8 mouse cellular contexts compared by ENCODE assay signal in the genomic region with DNA sequence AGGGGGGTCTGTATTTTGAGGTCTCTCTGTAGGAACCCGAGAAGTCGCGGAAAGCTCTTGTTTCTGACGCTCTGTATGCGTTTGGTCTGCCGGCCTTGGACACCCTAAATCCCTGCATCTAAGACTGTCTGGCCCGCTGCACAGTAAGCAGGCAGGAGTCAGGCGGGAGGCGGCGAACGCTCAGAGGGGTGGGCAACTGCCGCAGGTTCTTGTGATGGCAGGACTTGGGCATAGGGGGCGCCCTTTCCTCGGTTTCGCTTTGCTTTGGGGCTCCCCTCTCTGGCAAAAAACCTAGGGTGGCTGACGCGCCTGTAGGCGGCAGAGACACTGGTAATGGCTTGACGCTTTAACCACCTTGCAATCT. TPM values are rescaled to one million over a fixed set of nuclear protein-coding genes. Genes with fewer than 3 reads are reported as not detected.
A peak's percentile ranks its signal among the peaks of the same experiment; 100 is the strongest.
DNase-seq lines count a peak whose midpoint lies in the region; ATAC-seq and TF ChIP-seq lines count a peak whose summit lies in the region.

No protein-coding gene starts in this region.

- intact Hi-C loops in gastrocnemius, postnatal 14 days (cut with DNase I; ENCODE audit: low total_unique reads), result loop anchor here (10.0 kb wide), 1 partner anchor 523 kb away; no protein-coding TSS in a partner anchor
- intact Hi-C loops in left cerebral cortex, adult 2 months (cut with DNase I), result loop anchor here (1.0 to 5.0 kb wide), 5 partner anchors 80 to 690 kb away; no protein-coding TSS in a partner anchor

- 29% methylated on average over 19 of the region's 19 CpGs for WGBS in hindbrain, postnatal 0 days

- no peak for TF ChIP-seq POLR2A in cortical plate, adult 2 months (IDR thresholded peaks at IDR 0.05; ENCODE audit: extremely low read depth, insufficient read depth, low read length)

- TF ChIP-seq CTCF in cortical plate, adult 2 months (IDR thresholded peaks at IDR 0.05; ENCODE audit: extremely low read depth, insufficient read depth, low read length), result peak; percentile 45
- peak; percentile 79 for TF ChIP-seq CTCF in hindbrain, postnatal 0 days (IDR thresholded peaks at IDR 0.05; ENCODE audit: low read depth)
- peak; percentile 67 for TF ChIP-seq CTCF in left cerebral cortex, adult 2 months (IDR thresholded peaks at IDR 0.05)

- H3K4me2 ChIP-seq in hindbrain, postnatal 0 days (ENCODE audit: low read depth, low read length), result peak overlapping the region; percentile 68

- H3K4me3 ChIP-seq in cortical plate, adult 2 months (ENCODE audit: insufficient read depth, low read length), result peak overlapping the region; percentile 59
- H3K4me3 ChIP-seq in hindbrain, postnatal 0 days (ENCODE audit: low read length), result peak overlapping the region; percentile 50
- H3K4me3 ChIP-seq in left cerebral cortex, adult 2 months, result peak overlapping the region; percentile 60

- no peaks in the 10 kb centered on the region for H3K27me3 ChIP-seq in hindbrain, postnatal 0 days (ENCODE audit: insufficient read depth, low read length)

- H3K4me1 ChIP-seq in cortical plate, adult 2 months (ENCODE audit: control insufficient read depth, insufficient read depth, low read length), result 0 out of 2 replicates have a peak, but pooled peaks cover 1% of the 10 kb centered on the region
- H3K4me1 ChIP-seq in hindbrain, postnatal 0 days (ENCODE audit: insufficient read depth, low read length), result no peaks in the 10 kb centered on the region

- no peaks in the 10 kb centered on the region for H3K36me3 ChIP-seq in hindbrain, postnatal 0 days (ENCODE audit: insufficient read depth, low read length)

- H3K9ac ChIP-seq in hindbrain, postnatal 0 days (replicated peaks; ENCODE audit: low read length), result peak overlapping the region; percentile 49; the same call in 1 of the 2 replicates

- H3K9me3 ChIP-seq in hindbrain, postnatal 0 days (ENCODE audit: low read length), result no peaks in the 10 kb centered on the region

- no peak overlapping the region for H3K27ac ChIP-seq in cortical plate, adult 2 months (ENCODE audit: insufficient read depth, low read length)
- peak overlapping the region; percentile 73 for H3K27ac ChIP-seq in hindbrain, postnatal 0 days
- peak overlapping the region; percentile 81 for H3K27ac ChIP-seq in left cerebral cortex, adult 2 months

- peak; percentile 88 for DNase-seq in adrenal gland, adult 2 months
- DNase-seq in gastrocnemius, postnatal 14 days, result peak; percentile 74
- peak; percentile 87 for DNase-seq in hindbrain, postnatal 0 days (ENCODE audit: low spot score)
- peak; percentile 78 to 82 for DNase-seq in left cerebral cortex, adult 2 months (ENCODE audit: extremely low spot score in 1 of 2, low spot score in 2 of 2)
- DNase-seq in lung, postnatal 25 days (ENCODE audit: low spot score), result peak; percentile 69
- peak; percentile 71 for DNase-seq in retina, postnatal 7 days (ENCODE audit: low read depth, low spot score)
- DNase-seq in urinary bladder, postnatal 4 days (ENCODE audit: low spot score in 2 of 2), result peak; percentile 47 to 75

- peak; percentile 74 for ATAC-seq in hindbrain, postnatal 0 days

RNA-seq across cellular contexts. Expression of a gene that starts 2.0 kb away (rescaled TPM):
- total RNA-seq in adrenal gland, adult 2 months (2021), result 10 to 100 TPM; 12.9 to 25.5 TPM
- polyA plus RNA-seq in adrenal gland, adult 2 months (2012; rRNA removed), result 10.3 and 12.0 TPM in 2 replicates
- 14.3 and 14.5 TPM in 2 replicates for polyA plus RNA-seq in cortical plate, adult 2 months (2012; rRNA removed)
- 1 to 10 TPM; 3.0 to 3.8 TPM for total RNA-seq in gastrocnemius, postnatal 14 days (2021)
- total RNA-seq in hindbrain, postnatal 0 days (2014; rRNA removed), result 12.3 and 13.4 TPM in 2 replicates
- 4.2 and 4.8 TPM in 2 replicates for polyA plus RNA-seq in hindbrain, postnatal 0 days (2015; fragmentation: Nextera tagmentation; extraction: Ambion mirVana)
- 10 to 100 TPM; 35.2 to 39.5 TPM for total RNA-seq in left cerebral cortex, adult 2 months (2021)
